Mouse (Mus musculus): ENCODE measurements at regions not wholly inside any gene's neighbourhood (a gene's known extent, or its start where the extent isn't known, plus 50 kb on each side); places are given as distances from the start of the nearest gene placed in this dataset.

GRCm38 (mm10) chr3:136379741-136380398 lies 54.0 kb upstream of the Bank1 start:
- Histone ChIP-seq H3K27ac (ENCODE audit: insufficient read depth, low read depth) (no peak overlapping the region), H3K9ac (ENCODE audit: insufficient read depth, low read depth) (no peak overlapping the region), H3K27me3 (replicated peaks) (no peaks in the 10 kb centered on the region), H3K36me3 (replicated peaks in 1 of 2; ENCODE audit: control insufficient read depth in 1 of 2, insufficient read depth in 1 of 2, low read length in 1 of 2) (no peaks in the 10 kb centered on the region), H3K4me2 (ENCODE audit: insufficient read depth, low read depth, poor library complexity, severe bottlenecking) (no peak overlapping the region), H3K9me3 (replicated peaks; ENCODE audit: low read length) (no peaks in the 10 kb centered on the region), H3K4me1 (ENCODE audit: control insufficient read depth in 1 of 2, insufficient read depth in 2 of 2) (peaks cover 7 to 25% of the 10 kb centered on the region in 2 experiments; a peak in 3 of 4 replicates), H3K79me2 (replicated peaks; ENCODE audit: control insufficient read depth, extremely low read depth, insufficient read depth, poor library complexity, severe bottlenecking) (no peaks in the 10 kb centered on the region), H3K4me3 (replicated peaks in 1 of 3; ENCODE audit: low read depth in 2 of 3, low read length in 2 of 3, poor library complexity in 1 of 3) (no peak overlapping the region)
- dilution Hi-C loops (cut with MboI; ENCODE audit: extremely low pct_ligation_motif_present, extremely low pct_unique_long_range_greater_than_20kb, low sequenced_read_pairs) (no loop called here), in situ Hi-C loops (cut with MboI; ENCODE audit: low pct_ligation_motif_present, low pct_unique_long_range_greater_than_20kb, low sequenced_read_pairs) (no loop called here)
- no peak for DNase-seq (ENCODE audit: extremely low read depth)
- TF ChIP-seq IRF4 (IDR thresholded peaks at IDR 0.05; ENCODE audit: low read depth, low read length) (no peak), ELF1 (IDR thresholded peaks at IDR 0.05; ENCODE audit: low read depth, low read length) (no peak), RAD21 (IDR thresholded peaks at IDR 0.05; ENCODE audit: low read depth, low read length) (no peak), CHD2 (IDR thresholded peaks at IDR 0.05; ENCODE audit: low read length) (no peak), HCFC1 (IDR thresholded peaks at IDR 0.05; ENCODE audit: low read depth, low read length) (no peak), MAFK (IDR thresholded peaks at IDR 0.05; ENCODE audit: insufficient replicate concordance, low read length) (no peak), PAX5 (IDR thresholded peaks at IDR 0.05; ENCODE audit: low read length) (no peak), MAZ (IDR thresholded peaks at IDR 0.05; ENCODE audit: low read depth, low read length) (no peak), USF2 (conservative IDR thresholded peaks at IDR 0.05; ENCODE audit: low read depth, low read length) (no peak), MXI1 (IDR thresholded peaks at IDR 0.05; ENCODE audit: low read depth, low read length) (no peak), JUND (conservative IDR thresholded peaks at IDR 0.05; ENCODE audit: low read depth, low read length) (no peak), NRF1 (IDR thresholded peaks at IDR 0.05; ENCODE audit: low read depth, low read length) (no peak), GABPA (IDR thresholded peaks at IDR 0.05; ENCODE audit: insufficient replicate concordance, low read depth, low read length) (no peak), ZMIZ1 (IDR thresholded peaks at IDR 0.05; ENCODE audit: low read depth, low read length) (no peak), MAX (IDR thresholded peaks at IDR 0.05; ENCODE audit: low read length) (no peak), BHLHE40 (IDR thresholded peaks at IDR 0.05; ENCODE audit: low read depth, low read length) (no peak), E2F4 (IDR thresholded peaks at IDR 0.05; ENCODE audit: insufficient replicate concordance, low read depth, low read length) (no peak), TCF12 (IDR thresholded peaks at IDR 0.05; ENCODE audit: low read depth, low read length) (no peak), NELFE (IDR thresholded peaks at IDR 0.05; ENCODE audit: low read depth, low read length) (no peak), MYC (IDR thresholded peaks at IDR 0.05; ENCODE audit: low read depth, low read length) (no peak)

GRCm38 (mm10) chr3:136376893-136377292 lies 51.0 kb upstream of the Bank1 start:
- peaks cover 3 to 16% of the 10 kb centered on the region in 2 experiments; a peak in 3 of 4 replicates for H3K4me1 ChIP-seq (ENCODE audit: control insufficient read depth in 1 of 2, insufficient read depth in 2 of 2)
- H3K79me2 ChIP-seq (replicated peaks; ENCODE audit: control insufficient read depth, extremely low read depth, insufficient read depth, poor library complexity, severe bottlenecking): no peaks in the 10 kb centered on the region
- H3K9me3 ChIP-seq (replicated peaks; ENCODE audit: low read length): no peaks in the 10 kb centered on the region
- no peak overlapping the region for H3K27ac ChIP-seq (ENCODE audit: insufficient read depth, low read depth)
- peak; percentile 65 for DNase-seq (ENCODE audit: extremely low read depth)
- H3K4me3 ChIP-seq (replicated peaks in 1 of 3; ENCODE audit: low read depth in 2 of 3, low read length in 2 of 3, poor library complexity in 1 of 3): no peak overlapping the region
- no peaks in the 10 kb centered on the region for H3K27me3 ChIP-seq (replicated peaks)
- no peak overlapping the region for H3K4me2 ChIP-seq (ENCODE audit: insufficient read depth, low read depth, poor library complexity, severe bottlenecking)
- no peaks in the 10 kb centered on the region for H3K36me3 ChIP-seq (replicated peaks in 1 of 2; ENCODE audit: control insufficient read depth in 1 of 2, insufficient read depth in 1 of 2, low read length in 1 of 2)
- TF ChIP-seq EP300 (IDR thresholded peaks at IDR 0.05; ENCODE audit: low read length): peak; percentile 50; the same call in 1 of the 2 replicates
- no peak for TF ChIP-seq TBP (conservative IDR thresholded peaks at IDR 0.05; ENCODE audit: low read depth, low read length)
- peak; percentile 47; the same call in 1 of the 2 replicates for TF ChIP-seq TCF12 (IDR thresholded peaks at IDR 0.05; ENCODE audit: low read depth, low read length)
- TF ChIP-seq NELFE (IDR thresholded peaks at IDR 0.05; ENCODE audit: low read depth, low read length): no peak
- dilution Hi-C loops (cut with MboI; ENCODE audit: extremely low pct_ligation_motif_present, extremely low pct_unique_long_range_greater_than_20kb, low sequenced_read_pairs) (no loop called here), in situ Hi-C loops (cut with MboI; ENCODE audit: low pct_ligation_motif_present, low pct_unique_long_range_greater_than_20kb, low sequenced_read_pairs) (no loop called here)
- no peak overlapping the region for H3K9ac ChIP-seq (ENCODE audit: insufficient read depth, low read depth)

Measured in CH12.LX (cell line).